Mouse (Mus musculus): Measurements from ENCODE around the gene Poglut1.

DNA sequence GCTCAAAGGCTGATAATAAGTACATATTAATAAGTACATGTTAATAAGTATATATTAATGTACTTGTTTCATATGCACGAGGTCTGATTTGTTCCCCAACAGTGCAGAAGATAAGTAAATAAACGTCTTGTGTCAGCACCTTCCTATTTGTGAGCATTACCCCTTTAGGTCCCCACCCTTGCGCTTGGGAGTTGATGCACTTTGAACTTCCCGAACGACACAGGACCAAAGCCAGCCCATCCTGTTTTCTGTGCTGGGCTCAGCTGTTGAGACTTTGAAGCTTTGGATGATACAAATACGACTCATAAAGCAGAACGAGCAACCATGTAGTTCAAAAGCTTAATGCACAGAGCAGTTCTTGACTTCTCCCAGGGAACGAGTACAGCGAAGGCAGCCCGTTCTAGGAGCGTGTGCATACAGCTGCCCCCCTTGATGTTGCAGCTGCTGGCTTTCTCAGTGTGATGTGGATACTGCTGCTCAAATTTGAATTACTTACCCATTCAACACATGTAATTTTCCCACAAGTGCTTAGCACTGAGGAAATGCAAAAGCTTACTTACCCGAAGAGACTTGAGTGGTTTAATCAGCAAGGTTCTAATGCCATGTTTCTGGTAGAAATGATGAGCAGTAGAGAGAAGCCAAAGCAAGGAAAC lies 42.1 kb upstream of the Poglut1 start:
- TF ChIP-seq CTCF (IDR thresholded peaks at IDR 0.05; ENCODE audit: insufficient read depth, low read length) (no peak), POLR2A (IDR thresholded peaks at IDR 0.05; ENCODE audit: borderline replicate concordance, extremely low read depth, low read depth, low read length) (no peak)
